Mouse (Mus musculus) neural tube, embryonic 12.5 days (tissue): Measurements from ENCODE around the gene Trib3. TPM values are rescaled to one million over a fixed set of nuclear protein-coding genes. Genes with fewer than 3 reads are reported as not detected.

Experiments used
- ATAC-seq: fragments of 200-750 bp; cut with Nextera tagmentation; 2 replicates; pipeline ENCODE4 v1.8.0; 2017; ENCODE audit warnings: low read depth, mild to moderate bottlenecking, moderate TSS enrichment, moderate library complexity; ENCODE audit not compliant: low FRiP score
- H3K27ac ChIP-seq: fragments of 300-500 bp; sonication (generic); 2 replicates; pipeline ENCODE4 v1.5.1; 2016
- H3K27me3 ChIP-seq: fragments of 300-500 bp; sonication (generic); replicated peaks from 2 replicates; pipeline ENCODE4 v1.6.1; 2016; ENCODE audit warnings: mild to moderate bottlenecking
- H3K36me3 ChIP-seq: fragments of 300-500 bp; sonication (generic); 2 replicates; pipeline ENCODE4 v1.6.1; 2016; ENCODE audit warnings: mild to moderate bottlenecking
- H3K4me1 ChIP-seq: fragments of 300-500 bp; sonication (generic); 2 replicates; pipeline ENCODE4 v1.6.1; 2016
- H3K4me2 ChIP-seq: fragments of 300-500 bp; sonication (generic); replicated peaks from 2 replicates; pipeline ENCODE4 v1.6.1; 2016; ENCODE audit warnings: mild to moderate bottlenecking
- H3K4me3 ChIP-seq: fragments of 300-500 bp; sonication (generic); 2 replicates; pipeline ENCODE4 v1.5.1; 2016
- H3K9ac ChIP-seq: fragments of 300-500 bp; sonication (generic); 2 replicates; pipeline ENCODE4 v1.6.1; 2016; ENCODE audit warnings: mild to moderate bottlenecking
- H3K9me3 ChIP-seq: fragments of 300-500 bp; sonication (generic); 2 replicates; pipeline ENCODE4 v1.6.1; 2016; ENCODE audit warnings: mild to moderate bottlenecking
- WGBS: fragments of 180-500 bp; shearing (Covaris S2); methylation state at CpG from one replicate; pipeline ENCODE4 v1.1.7; 2016; 5-methylcytosine and 5-hydroxymethylcytosine counted together
- polyA plus RNA-seq: library from polyadenylated mRNA; unstranded; fragments of >200 nt; fragmentation: Nextera tagmentation; extraction: Ambion mirVana; gene quantifications from 2 replicates; pipeline ENCODE4 v1.2.1, GENCODE M21; 2016

Trib3 gene
- polyA plus RNA-seq, 1 experiment from 2014 or later, result 2.3 TPM

- H3K4me3 ChIP-seq, result no peak overlapping the region
- peaks cover 7% of the 10 kb centered on the region for H3K4me1 ChIP-seq
- no peak for ATAC-seq
- no peak overlapping the region for H3K27ac ChIP-seq
- no peak overlapping the region for H3K4me2 ChIP-seq
- 95% methylated on average over 13 of the region's 13 CpGs for WGBS
- no peaks in the 10 kb centered on the region for H3K27me3 ChIP-seq
- H3K9ac ChIP-seq, result no peak overlapping the region
- no peaks in the 10 kb centered on the region for H3K9me3 ChIP-seq
- H3K36me3 ChIP-seq, result peaks cover 78% of the 10 kb centered on the region
Measured at GRCm38 (mm10) chr2:152326157-152326556, 17.7 kb downstream of the Trib3 start.

GRCm38 (mm10) chr2:152324842-152325241, 19.0 kb downstream of the Trib3 start:
- no peak for ATAC-seq
- Histone ChIP-seq H3K9ac (no peak overlapping the region), H3K36me3 (peaks cover 88% of the 10 kb centered on the region), H3K4me3 (no peak overlapping the region), H3K4me1 (no peaks in the 10 kb centered on the region), H3K27ac (no peak overlapping the region), H3K27me3 (no peaks in the 10 kb centered on the region), H3K9me3 (no peaks in the 10 kb centered on the region), H3K4me2 (no peak overlapping the region)
- WGBS, result 87% methylated on average over 3 of the region's 3 CpGs

- WGBS, result 94% methylated on average over 14 of the region's 14 CpGs
- H3K4me2 ChIP-seq, result no peak overlapping the region
- H3K36me3 ChIP-seq, result peaks cover 90% of the 10 kb centered on the region
Measured at GRCm38 (mm10) chr2:152323971-152324370, 19.9 kb downstream of the Trib3 start.

GRCm38 (mm10) chr2:152322198-152322597, 21.6 kb downstream of the Trib3 start:
- Histone ChIP-seq H3K4me3 (no peak overlapping the region), H3K9me3 (no peaks in the 10 kb centered on the region), H3K27me3 (no peaks in the 10 kb centered on the region), H3K27ac (no peak overlapping the region), H3K4me1 (no peaks in the 10 kb centered on the region), H3K4me2 (no peak overlapping the region), H3K36me3 (peaks cover 89% of the 10 kb centered on the region), H3K9ac (no peak overlapping the region)
- WGBS, result 97% methylated on average over 6 of the region's 6 CpGs
- no peak for ATAC-seq

More at GRCm38 (mm10) chr2:152323971-152324370, 19.9 kb downstream of the Trib3 start:
- H3K4me1 ChIP-seq, result no peaks in the 10 kb centered on the region
- no peak overlapping the region for H3K4me3 ChIP-seq
- no peak for ATAC-seq
- H3K27ac ChIP-seq, result no peak overlapping the region
- no peaks in the 10 kb centered on the region for H3K27me3 ChIP-seq
- no peak overlapping the region for H3K9ac ChIP-seq
- H3K9me3 ChIP-seq, result no peaks in the 10 kb centered on the region

GRCm38 (mm10) chr2:152321558-152321957, 22.3 kb downstream of the Trib3 start:
- WGBS, result 90% methylated on average over 5 of the region's 5 CpGs
- Histone ChIP-seq H3K9me3 (no peaks in the 10 kb centered on the region), H3K4me2 (no peak overlapping the region), H3K9ac (no peak overlapping the region), H3K27ac (no peak overlapping the region), H3K4me1 (no peaks in the 10 kb centered on the region), H3K27me3 (no peaks in the 10 kb centered on the region), H3K4me3 (no peak overlapping the region), H3K36me3 (peaks cover 89% of the 10 kb centered on the region)
- ATAC-seq, result no peak

- no peaks in the 10 kb centered on the region for H3K9me3 ChIP-seq
- no peak overlapping the region for H3K4me2 ChIP-seq
- no peak overlapping the region for H3K4me3 ChIP-seq
- no peaks in the 10 kb centered on the region for H3K4me1 ChIP-seq
- ATAC-seq, result no peak
- H3K9ac ChIP-seq, result no peak overlapping the region
- H3K27me3 ChIP-seq, result no peaks in the 10 kb centered on the region
- 87% methylated on average over 6 of the region's 6 CpGs for WGBS
- peaks cover 89% of the 10 kb centered on the region for H3K36me3 ChIP-seq
- no peak overlapping the region for H3K27ac ChIP-seq
Measured at GRCm38 (mm10) chr2:152317054-152317453, 26.8 kb downstream of the Trib3 start.

GRCm38 (mm10) chr2:152313926-152314325, 29.9 kb downstream of the Trib3 start:
- Histone ChIP-seq H3K27me3 (no peaks in the 10 kb centered on the region), H3K4me3 (no peak overlapping the region), H3K27ac (no peak overlapping the region), H3K4me1 (no peaks in the 10 kb centered on the region), H3K9ac (no peak overlapping the region), H3K36me3 (peaks cover 91% of the 10 kb centered on the region), H3K9me3 (no peaks in the 10 kb centered on the region), H3K4me2 (no peak overlapping the region)
- no peak for ATAC-seq
- WGBS, result 93% methylated on average over 6 of the region's 6 CpGs

GRCm38 (mm10) chr2:152312996-152313395, 30.8 kb downstream of the Trib3 start:
- WGBS, result 86% methylated on average over 7 of the region's 7 CpGs
- no peak for ATAC-seq
- H3K36me3 ChIP-seq, result peaks cover 92% of the 10 kb centered on the region

GRCm38 (mm10) chr2:152307186-152307585, 36.6 kb downstream of the Trib3 start:
- Histone ChIP-seq H3K4me1 (no peaks in the 10 kb centered on the region), H3K4me2 (no peak overlapping the region), H3K9me3 (no peaks in the 10 kb centered on the region), H3K27ac (no peak overlapping the region), H3K27me3 (no peaks in the 10 kb centered on the region), H3K36me3 (peaks cover 87% of the 10 kb centered on the region), H3K9ac (no peak overlapping the region), H3K4me3 (no peak overlapping the region)
- 92% methylated on average over 3 of the region's 3 CpGs for WGBS
- ATAC-seq, result no peak

More at GRCm38 (mm10) chr2:152312996-152313395, 30.8 kb downstream of the Trib3 start:
- Histone ChIP-seq H3K27me3 (no peaks in the 10 kb centered on the region), H3K4me2 (no peak overlapping the region), H3K9me3 (no peaks in the 10 kb centered on the region), H3K4me1 (no peaks in the 10 kb centered on the region), H3K4me3 (no peak overlapping the region), H3K9ac (no peak overlapping the region), H3K27ac (no peak overlapping the region)

- no peaks in the 10 kb centered on the region for H3K27me3 ChIP-seq
- no peak overlapping the region for H3K27ac ChIP-seq
- no peak overlapping the region for H3K4me2 ChIP-seq
- 96% methylated on average over 6 of the region's 6 CpGs for WGBS
- no peak overlapping the region for H3K4me3 ChIP-seq
- H3K4me1 ChIP-seq, result no peaks in the 10 kb centered on the region
- no peak overlapping the region for H3K9ac ChIP-seq
- ATAC-seq, result no peak
- H3K9me3 ChIP-seq, result no peaks in the 10 kb centered on the region
- peaks cover 73% of the 10 kb centered on the region for H3K36me3 ChIP-seq
Measured at GRCm38 (mm10) chr2:152305480-152305879, 38.4 kb downstream of the Trib3 start.

- 58% methylated on average over 5 of the region's 5 CpGs for WGBS
- no peaks in the 10 kb centered on the region for H3K4me1 ChIP-seq
- no peaks in the 10 kb centered on the region for H3K9me3 ChIP-seq
- H3K9ac ChIP-seq, result no peak overlapping the region
- no peak overlapping the region for H3K4me2 ChIP-seq
- peaks cover 58% of the 10 kb centered on the region for H3K36me3 ChIP-seq
- ATAC-seq, result no peak
- no peak overlapping the region for H3K27ac ChIP-seq
- H3K4me3 ChIP-seq, result no peak overlapping the region
- H3K27me3 ChIP-seq, result no peaks in the 10 kb centered on the region
Measured at GRCm38 (mm10) chr2:152303781-152304180, 40.1 kb downstream of the Trib3 start.

GRCm38 (mm10) chr2:152302862-152303261, 41.0 kb downstream of the Trib3 start:
- Histone ChIP-seq H3K9me3 (no peaks in the 10 kb centered on the region), H3K36me3 (peaks cover 49% of the 10 kb centered on the region), H3K9ac (no peak overlapping the region), H3K4me1 (no peaks in the 10 kb centered on the region), H3K4me3 (no peak overlapping the region), H3K27ac (no peak overlapping the region), H3K4me2 (no peak overlapping the region), H3K27me3 (no peaks in the 10 kb centered on the region)
- no peak for ATAC-seq
- whole genome bisulfite sequencing, result 93% methylated on average over 2 of the region's 2 CpGs

- Histone ChIP-seq H3K4me3 (peak overlapping the region; percentile 97), H3K9ac (peak overlapping the region; percentile 91), H3K4me2 (peak overlapping the region; percentile 78), H3K36me3 (no peaks in the 10 kb centered on the region; the same call in 1 of the 2 replicates), H3K27ac (no peak overlapping the region), H3K4me1 (peaks cover 16% of the 10 kb centered on the region), H3K27me3 (no peaks in the 10 kb centered on the region), H3K9me3 (no peaks in the 10 kb centered on the region)
- no peak for ATAC-seq
- 41% methylated on average over 5 of the region's 5 CpGs for WGBS
Measured at GRCm38 (mm10) chr2:152294541-152294940, 49.3 kb downstream of the Trib3 start.
